Mouse (Mus musculus) layer of hippocampus, adult 2 months (tissue): Measurements from ENCODE around the gene Aldh1l1. TPM values are rescaled to one million over a fixed set of nuclear protein-coding genes. Genes with fewer than 3 reads are reported as not detected.

Experiments
- DNase-seq, 2 experiments: peaks; one replicate each; pipeline ENCODE4 v3.0.0; 2022; ENCODE audit warnings: low spot score in 2 of 2
- H3K27ac ChIP-seq: fragments of 200-600 bp; 2 replicates; pipeline ENCODE4 v1.8.1; 2022
- H3K4me3 ChIP-seq: fragments of 200-600 bp; 2 replicates; pipeline ENCODE4 v1.8.1; 2022; ENCODE audit warnings: mild to moderate bottlenecking
- CTCF ChIP-seq: fragments of 200-600 bp; conservative IDR thresholded peaks from 2 replicates; pipeline ENCODE4 v1.8.1; 2022; ENCODE audit warnings: antibody characterized with exemption, mild to moderate bottlenecking, moderate library complexity
- total RNA-seq, 2 experiments: library from RNA; stranded (reverse); gene quantifications; 2 replicates each; pipeline ENCODE4 v1.2.3; 2021

Gene Aldh1l1
- total RNA-seq, 2 experiments from 2014 or later = 39.3 to 45.2 TPM

DNA sequence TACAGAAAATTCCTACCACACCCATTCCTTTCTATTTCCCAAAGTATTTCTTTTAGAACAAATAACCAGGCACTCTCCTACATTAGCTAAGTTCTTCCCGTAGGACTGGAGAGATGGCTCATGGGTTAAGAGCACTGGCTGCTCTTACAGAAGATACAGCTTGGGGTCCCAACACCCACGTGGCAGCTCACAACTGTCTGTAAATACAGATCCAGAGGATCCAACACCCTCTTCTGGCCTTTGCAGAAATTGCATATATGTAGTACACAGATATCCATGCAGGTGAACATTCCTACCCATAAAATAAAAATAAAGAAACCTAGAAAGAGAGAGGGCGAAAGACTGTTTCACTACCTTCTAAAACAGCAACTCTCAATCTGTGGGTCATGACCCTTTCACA is 40.2 kb downstream of the Aldh1l1 start:
- Histone ChIP-seq H3K4me3 (no peak overlapping the region), H3K27ac (no peak overlapping the region)
- no peak for DNase-seq
- peak; percentile 19; the same call in 1 of the 2 replicates for TF ChIP-seq CTCF

DNA sequence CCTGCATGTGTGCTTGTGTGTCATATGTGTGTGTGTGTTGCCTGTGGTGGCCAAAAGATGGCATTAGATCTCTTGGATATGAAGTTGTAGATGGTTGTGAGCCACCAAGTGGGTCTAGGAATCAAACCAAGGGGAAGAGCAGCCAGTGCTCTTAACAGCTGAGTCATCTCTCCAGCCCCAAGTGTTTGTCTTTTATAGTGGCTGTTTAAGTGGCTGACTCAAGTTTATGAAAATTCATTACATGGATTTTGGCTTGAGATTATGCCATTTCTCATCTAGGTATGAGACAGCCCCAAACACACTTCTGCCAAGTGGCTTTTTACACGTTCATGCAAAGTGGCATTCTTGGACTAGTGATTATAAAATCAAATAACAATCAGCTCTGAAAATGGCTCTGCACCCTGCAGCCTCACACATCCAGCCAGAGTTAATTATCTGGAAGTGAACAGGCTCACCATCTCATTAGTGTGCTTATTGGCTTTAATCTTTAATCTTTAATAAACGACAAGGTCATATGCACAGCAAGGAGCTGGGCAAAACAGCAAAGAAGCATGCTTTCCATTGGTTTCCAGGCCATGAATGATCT is 43.3 kb downstream of the Aldh1l1 start:
- Histone ChIP-seq H3K4me3 (no peak overlapping the region), H3K27ac (no peak overlapping the region)
- no peak for DNase-seq
- no peak for TF ChIP-seq CTCF

DNA sequence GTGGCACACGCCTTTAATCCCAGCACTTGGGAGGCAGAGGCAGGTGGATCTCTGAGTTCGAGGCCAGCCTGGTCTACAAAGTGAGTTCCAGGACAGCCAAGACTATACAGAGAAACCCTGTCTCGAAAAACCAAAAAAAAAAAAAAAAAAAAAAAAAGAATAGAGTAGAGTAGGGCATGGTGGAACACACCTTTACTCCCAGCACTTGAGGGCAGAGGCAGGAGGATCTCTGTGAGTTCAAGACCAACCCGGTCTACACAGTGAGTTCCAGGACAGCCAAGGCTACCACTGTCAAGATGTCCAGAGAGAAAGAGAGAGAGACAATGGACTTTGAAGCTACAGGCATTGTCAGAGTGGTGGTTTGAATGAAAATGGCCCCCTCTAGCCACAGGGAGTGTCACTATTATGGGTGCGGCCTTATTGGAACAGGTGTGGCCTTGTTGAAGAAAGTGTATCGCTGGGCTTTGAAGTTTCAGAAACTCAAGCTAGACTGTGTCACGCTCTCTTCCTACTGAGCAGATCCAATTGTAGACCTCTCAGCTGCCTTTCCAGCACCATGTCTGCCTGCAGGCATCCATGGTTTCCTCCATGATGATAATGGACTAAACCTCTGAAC is 46.5 kb downstream of the Aldh1l1 start:
- no peak for TF ChIP-seq CTCF
- Histone ChIP-seq H3K27ac (no peak overlapping the region), H3K4me3 (no peak overlapping the region)
- DNase-seq = no peak

DNA sequence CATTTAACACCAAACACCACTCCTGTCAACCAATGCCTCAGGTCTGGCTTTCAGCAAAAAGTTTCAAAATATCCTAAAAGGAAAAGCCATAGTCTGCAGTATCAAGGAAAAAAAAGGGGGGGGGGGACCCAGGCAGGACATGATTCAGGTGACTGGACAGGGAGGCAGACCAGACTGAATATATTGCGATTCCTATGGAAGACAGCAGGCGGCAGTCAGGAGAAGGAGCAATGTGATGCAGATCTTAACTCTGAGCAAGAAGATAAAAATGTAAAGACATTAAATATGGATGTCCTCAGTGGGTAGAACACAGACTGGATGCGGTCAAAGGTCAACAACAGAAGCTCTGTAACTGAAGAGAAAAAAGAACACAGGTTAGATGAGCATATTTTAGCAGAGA is 47.3 kb downstream of the Aldh1l1 start:
- no peak for DNase-seq
- TF ChIP-seq CTCF = peak; percentile 46
- Histone ChIP-seq H3K27ac (no peak overlapping the region), H3K4me3 (no peak overlapping the region)

- DNase-seq = peak; percentile 73 to 84
- peak overlapping the region; percentile 69 for H3K27ac ChIP-seq
- TF ChIP-seq CTCF = no peak
- H3K4me3 ChIP-seq = no peak overlapping the region
These were observed 48.7 kb downstream of the Aldh1l1 start for GRCm38 (mm10) chr6:90534701-90535475.

DNA sequence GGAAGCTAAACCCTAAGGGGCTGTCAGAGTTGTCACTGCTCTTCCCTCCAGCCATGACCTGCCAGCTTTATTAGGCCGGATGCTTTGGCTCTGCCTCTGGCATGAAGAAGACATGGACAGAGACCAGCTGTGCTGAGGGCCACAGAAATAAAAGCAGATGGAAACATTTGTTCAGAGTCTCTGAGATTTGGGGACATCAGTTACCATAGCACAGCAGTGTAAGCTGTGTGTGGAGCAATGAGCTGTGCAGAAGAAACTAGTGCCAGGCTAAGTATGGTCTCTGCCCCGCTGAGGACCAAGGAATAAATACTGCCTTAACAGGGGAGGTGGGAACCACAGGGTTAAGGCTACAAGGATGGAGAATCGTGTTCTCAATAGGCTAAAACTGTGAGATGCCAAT is 50.6 kb downstream of the Aldh1l1 start:
- DNase-seq = no peak
- no peak for TF ChIP-seq CTCF
- H3K4me3 ChIP-seq = no peak overlapping the region
- no peak overlapping the region for H3K27ac ChIP-seq

DNA sequence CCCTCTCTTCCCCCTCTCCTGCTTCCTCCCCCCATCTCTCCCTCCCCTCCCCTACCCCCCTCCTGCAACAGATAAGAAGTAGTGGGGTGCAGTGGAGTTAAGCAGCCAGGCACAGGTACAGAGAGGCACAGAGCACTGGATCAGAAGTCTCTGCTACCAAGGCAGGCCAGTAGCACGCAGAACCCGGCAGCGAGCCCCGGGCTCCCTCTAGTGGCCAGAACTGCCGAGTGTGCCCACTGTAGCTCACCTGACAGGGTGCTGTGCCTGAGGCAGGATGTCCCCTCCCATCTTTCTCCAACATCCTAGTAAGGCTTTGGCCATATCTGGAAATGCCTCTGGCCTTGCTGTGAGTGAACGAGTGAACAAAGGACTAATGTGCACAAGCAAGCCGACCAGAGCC is 51.7 kb downstream of the Aldh1l1 start:
- Histone ChIP-seq H3K4me3 (no peak overlapping the region), H3K27ac (no peak overlapping the region)
- peak; percentile 87 for TF ChIP-seq CTCF
- peak; percentile 74 to 92 for DNase-seq

DNA sequence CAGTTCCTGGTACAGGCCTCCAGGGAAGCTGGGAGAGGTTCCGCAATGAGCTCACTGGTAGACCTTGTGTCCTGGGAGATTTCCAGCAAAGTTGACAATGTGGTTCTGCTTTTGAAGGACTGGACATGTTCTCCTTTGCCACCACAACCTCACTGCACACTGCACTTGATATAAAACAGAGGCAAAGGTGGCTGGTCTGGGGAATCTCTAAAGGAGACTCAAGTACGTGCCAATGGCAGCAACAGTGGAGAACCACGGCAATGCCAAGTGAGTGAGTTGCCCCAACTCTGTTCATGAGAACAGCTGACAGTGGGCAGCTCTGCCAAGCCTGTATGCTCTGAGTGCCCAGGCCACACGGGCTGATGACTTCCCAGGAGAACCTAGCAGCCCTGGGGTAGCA is 53.0 kb downstream of the Aldh1l1 start:
- no peak for DNase-seq
- H3K27ac ChIP-seq = no peak overlapping the region
- TF ChIP-seq CTCF = no peak
- no peak overlapping the region for H3K4me3 ChIP-seq

- no peak overlapping the region for H3K4me3 ChIP-seq
- no peak for DNase-seq
- no peak for TF ChIP-seq CTCF
- peak overlapping the region; percentile 23; the same call in 1 of the 2 replicates for H3K27ac ChIP-seq
These were observed 54.3 kb downstream of the Aldh1l1 start for GRCm38 (mm10) chr6:90540520-90540919.

- Histone ChIP-seq H3K27ac (peak overlapping the region; percentile 23; the same call in 1 of the 2 replicates), H3K4me3 (no peak overlapping the region)
- DNase-seq = no peak
- no peak for TF ChIP-seq CTCF
These were observed 55.1 kb downstream of the Aldh1l1 start for GRCm38 (mm10) chr6:90541367-90541772.

- no peak for DNase-seq
- H3K4me3 ChIP-seq = no peak overlapping the region
- TF ChIP-seq CTCF = no peak
- no peak overlapping the region for H3K27ac ChIP-seq
These were observed 58.2 kb downstream of the Aldh1l1 start for GRCm38 (mm10) chr6:90544433-90544832.

DNA sequence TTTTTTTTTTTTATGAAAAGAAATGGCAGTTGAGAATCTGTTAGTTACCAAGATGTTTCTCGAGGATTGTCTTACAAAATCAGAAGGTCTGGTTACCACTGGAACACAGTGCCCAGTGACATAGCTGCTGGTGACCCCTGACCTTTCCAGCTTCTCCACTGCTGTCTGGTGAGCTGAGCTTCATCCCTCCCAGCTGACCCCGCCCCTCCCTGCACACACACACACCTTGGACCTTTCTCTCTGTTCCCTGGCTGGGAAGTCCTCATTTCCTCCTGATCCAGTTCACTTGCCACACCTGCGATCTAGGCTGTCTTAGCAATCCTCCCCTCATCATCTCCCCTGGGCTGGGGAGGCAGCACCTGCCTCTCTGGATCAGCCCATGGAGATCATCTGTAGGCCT is 60.0 kb downstream of the Aldh1l1 start:
- DNase-seq = no peak
- no peak for TF ChIP-seq CTCF
- Histone ChIP-seq H3K27ac (no peak overlapping the region), H3K4me3 (no peak overlapping the region)

- no peak for DNase-seq
These were observed 60.8 kb downstream of the Aldh1l1 start for GRCm38 (mm10) chr6:90547041-90547440.

More at GRCm38 (mm10) chr6:90547041-90547440, 60.8 kb downstream of the Aldh1l1 start:
- no peak for TF ChIP-seq CTCF
- Histone ChIP-seq H3K4me3 (no peak overlapping the region), H3K27ac (no peak overlapping the region)
